Mouse (Mus musculus) cerebellum, postnatal 10 days (tissue): ENCODE measurements at regions not wholly inside any gene's neighbourhood (a gene's known extent, or its start where the extent isn't known, plus 50 kb on each side); places are given as distances from the start of the nearest gene placed in this dataset.

ENCODE experiments used
- DNase-seq, 2 experiments: peaks; one replicate each; pipeline ENCODE4 v3.0.0; 2021; ENCODE audit warnings: mixed read lengths in 2 of 2

- DNase-seq: no peak
Measured at GRCm38 (mm10) chr8:6388651-6389050, 1283.5 kb upstream of the Slc10a2 start.

DNA sequence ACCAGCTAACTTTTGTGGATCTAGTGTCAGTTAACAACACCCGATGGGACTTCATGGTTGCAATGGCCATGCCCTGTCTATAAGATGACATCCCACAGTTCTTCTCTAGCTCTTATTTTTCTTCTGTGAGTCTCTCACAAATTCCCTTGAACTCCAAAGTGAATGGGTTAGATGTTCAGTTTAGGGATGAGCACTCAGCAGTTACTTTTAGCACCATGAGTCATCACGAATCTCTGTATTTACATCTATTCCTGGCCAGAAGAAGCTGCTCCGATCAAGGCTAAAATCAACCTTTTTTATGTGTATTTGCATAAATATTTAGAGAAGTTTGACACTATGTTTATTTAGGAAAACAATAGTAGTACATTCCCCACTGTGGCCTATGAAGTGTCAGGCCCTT lies 1269.6 kb upstream of the Slc10a2 start:
- DNase-seq: no peak

GRCm38 (mm10) chr8:6361403-6361942 lies 1256.3 kb upstream of the Slc10a2 start:
- peak in 1 of 2 experiments; percentile 2 for DNase-seq

GRCm38 (mm10) chr8:6357866-6358265 lies 1252.7 kb upstream of the Slc10a2 start:
- no peak for DNase-seq

GRCm38 (mm10) chr8:6350460-6350859 lies 1245.3 kb upstream of the Slc10a2 start:
- DNase-seq: no peak

DNA sequence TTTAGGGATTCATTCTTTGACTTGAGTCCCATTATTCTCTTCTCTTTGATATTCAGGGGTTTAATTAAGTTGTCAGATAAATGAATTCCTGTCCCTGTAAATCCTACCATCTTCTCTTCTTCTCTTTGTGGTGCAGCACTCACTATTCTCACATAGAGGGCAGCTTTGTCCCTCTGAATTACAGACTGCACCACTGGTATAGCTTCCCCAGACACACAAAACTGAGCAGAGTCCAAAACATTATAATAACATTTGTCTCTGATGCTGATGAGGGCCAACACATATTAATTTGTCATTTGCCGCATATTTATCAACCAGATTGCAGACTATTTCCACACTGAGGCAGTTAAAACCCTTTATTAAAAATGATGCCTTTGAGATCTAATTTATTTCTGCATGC lies 1244.9 kb upstream of the Slc10a2 start:
- peak; percentile 6 to 20 for DNase-seq

- no peak for DNase-seq
Measured at GRCm38 (mm10) chr8:6345704-6346103, 1240.6 kb upstream of the Slc10a2 start.

DNA sequence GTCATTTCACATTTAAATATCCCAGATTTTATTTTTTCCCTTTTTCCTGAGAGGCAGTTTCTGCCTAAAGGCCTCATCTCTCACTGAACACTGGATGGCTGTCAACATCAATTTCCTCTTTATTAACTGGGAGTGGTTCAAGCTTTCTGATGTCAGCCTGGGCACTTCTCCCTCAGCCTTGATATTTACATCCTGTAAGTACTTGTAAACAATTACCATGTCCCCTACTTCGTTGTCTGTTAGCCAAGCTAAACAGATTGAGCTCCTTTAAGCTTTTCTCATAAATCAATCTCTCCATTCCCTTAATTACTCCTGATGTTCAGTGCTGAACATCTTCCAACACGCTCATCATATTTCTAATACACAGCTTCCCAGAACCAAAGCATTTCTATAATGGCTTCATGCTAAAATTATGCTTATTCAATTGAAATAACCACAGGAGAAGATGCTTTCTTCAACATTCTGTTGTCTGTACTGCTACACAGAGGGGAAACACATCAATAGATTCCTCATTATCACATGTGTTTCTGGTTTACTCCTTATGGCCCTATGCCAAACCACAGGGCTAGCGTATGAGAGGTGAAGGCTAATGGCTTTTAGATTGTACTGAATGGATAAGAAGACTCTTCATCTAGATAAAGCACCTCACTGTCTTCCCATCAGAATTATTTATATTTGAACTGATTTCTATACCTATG lies 1235.2 kb upstream of the Slc10a2 start:
- DNase-seq: peak in 1 of 2 experiments; percentile 7

DNA sequence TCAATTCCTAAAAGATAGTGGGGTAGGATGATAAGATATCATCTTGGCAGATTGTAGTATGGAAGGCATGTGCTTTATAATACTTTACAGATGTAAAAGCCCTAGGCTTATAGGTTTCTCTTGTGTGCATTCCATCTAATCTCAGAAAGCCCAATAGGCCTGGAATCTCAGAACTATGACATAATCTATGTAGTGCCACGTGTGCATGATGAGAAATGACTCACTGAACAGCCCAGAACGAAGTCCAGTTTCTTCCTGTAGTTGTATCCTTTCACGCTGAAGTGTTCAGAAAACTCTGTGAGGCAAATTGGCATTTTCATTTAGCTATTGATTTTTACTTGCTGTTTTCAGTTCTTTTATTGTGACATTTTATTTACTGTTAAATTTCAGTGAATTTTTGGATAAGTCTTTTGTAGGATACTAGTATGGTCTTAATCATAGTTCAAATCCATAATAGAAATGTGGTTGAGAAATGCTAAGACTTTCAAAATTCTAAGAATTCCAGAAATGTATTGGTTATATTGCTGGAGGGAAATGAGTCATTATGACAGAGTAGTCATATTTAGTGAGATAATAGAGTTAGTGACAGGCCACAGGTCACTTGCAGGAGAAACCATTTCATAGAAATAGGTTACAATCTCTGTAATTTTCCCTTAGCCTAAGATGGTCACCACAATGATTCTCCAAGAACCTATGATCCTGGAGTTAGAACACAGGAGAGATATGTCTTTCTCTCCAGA lies 1229.3 kb upstream of the Slc10a2 start:
- DNase-seq: no peak

GRCm38 (mm10) chr8:6321346-6321745 lies 1216.2 kb upstream of the Slc10a2 start:
- peak; percentile 54 to 71 for DNase-seq

GRCm38 (mm10) chr8:6315162-6315845 lies 1210.2 kb upstream of the Slc10a2 start:
- DNase-seq: peak; percentile 84 to 92

DNA sequence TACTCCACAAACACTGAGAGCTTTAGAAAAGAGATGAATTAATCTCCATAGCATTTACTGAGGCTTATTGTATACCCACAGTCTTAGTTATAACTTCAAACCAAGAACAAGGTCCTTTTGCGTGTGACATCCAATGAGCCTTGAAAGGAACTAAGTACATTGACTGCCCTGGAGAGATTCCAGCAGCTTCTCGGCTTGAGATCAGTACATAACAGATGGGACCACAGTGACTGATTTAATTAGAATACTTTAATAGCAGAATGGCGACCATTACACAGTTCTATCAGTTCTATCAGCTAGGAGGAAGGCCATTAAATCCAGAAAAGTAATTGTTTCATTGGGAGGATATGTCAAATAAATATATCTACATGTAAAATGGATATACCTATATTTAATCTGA lies 1183.7 kb upstream of the Slc10a2 start:
- peak; percentile 92 for DNase-seq

- DNase-seq: no peak
Measured at GRCm38 (mm10) chr8:6279903-6280302, 1174.8 kb upstream of the Slc10a2 start.
